Mouse (Mus musculus) lung, postnatal 0 days (tissue): ENCODE results near the gene Pkd1l3. TPM values are rescaled to one million over a fixed set of nuclear protein-coding genes. Genes with fewer than 3 reads are reported as not detected.

Experiments
- ATAC-seq: fragments of 200-750 bp; cut with Nextera tagmentation; 2 replicates; pipeline ENCODE4 v1.8.0; 2017; ENCODE audit warnings: moderate library complexity
- DNase-seq: peaks from one replicate; pipeline ENCODE4 v3.0.0-alpha.2; 2016; ENCODE audit warnings: low spot score
- H3K27ac ChIP-seq: fragments of 300-500 bp; sonication (generic); 2 replicates; pipeline ENCODE4 v1.5.1; 2014; ENCODE audit warnings: antibody characterized with exemption, mild to moderate bottlenecking, low read length, mixed read lengths
- H3K27me3 ChIP-seq: fragments of 300-500 bp; sonication (generic); replicated peaks from 2 replicates; pipeline ENCODE4 v1.6.1; 2014; ENCODE audit warnings: low read length, mixed read lengths; ENCODE audit not compliant: insufficient read depth
- H3K36me3 ChIP-seq: fragments of 300-500 bp; sonication (generic); 2 replicates; pipeline ENCODE4 v1.6.1; 2014; ENCODE audit warnings: low read length, mixed read lengths; ENCODE audit not compliant: insufficient read depth
- H3K4me1 ChIP-seq: fragments of 300-500 bp; sonication (generic); 2 replicates; pipeline ENCODE4 v1.6.1; 2014; ENCODE audit warnings: antibody characterized with exemption, low read depth, low read length, mixed read lengths; ENCODE audit not compliant: insufficient read depth
- H3K4me2 ChIP-seq: fragments of 300-500 bp; sonication (generic); replicated peaks from 2 replicates; pipeline ENCODE4 v1.6.1; 2014; ENCODE audit warnings: low read depth, mild to moderate bottlenecking, low read length, moderate library complexity, mixed read lengths
- H3K4me3 ChIP-seq: fragments of 300-500 bp; sonication (generic); 2 replicates; pipeline ENCODE4 v1.5.1; 2014; ENCODE audit warnings: low read depth, low read length
- H3K9ac ChIP-seq: fragments of 300-500 bp; sonication (generic); replicated peaks from 2 replicates; pipeline ENCODE4 v1.6.1; 2014; ENCODE audit warnings: low read depth, mild to moderate bottlenecking
- H3K9me3 ChIP-seq: fragments of 300-500 bp; sonication (generic); 2 replicates; pipeline ENCODE4 v1.6.1; 2016; ENCODE audit warnings: low read length, mixed read lengths
- CTCF ChIP-seq: IDR thresholded peaks from 2 replicates; pipeline ENCODE4 v1.5.1; 2016; ENCODE audit warnings: antibody characterized with exemption, mild to moderate bottlenecking
- EP300 ChIP-seq: IDR thresholded peaks from 2 replicates; pipeline ENCODE4 v1.6.1; 2016; ENCODE audit warnings: antibody characterized with exemption, mild to moderate bottlenecking, control low read depth
- WGBS: fragments of 180-500 bp; shearing (Covaris S2); extraction: QIAGEN DNeasy Blood & Tissue Kit; methylation state at CpG from one replicate; pipeline ENCODE4 v1.1.7; 2014; 5-methylcytosine and 5-hydroxymethylcytosine counted together
- polyA plus RNA-seq: library from polyadenylated mRNA; unstranded; fragments of >200 nt; fragmentation: Nextera tagmentation; extraction: Ambion mirVana; gene quantifications from 2 replicates; pipeline ENCODE4 v1.2.1, GENCODE M21; 2015

Pkd1l3 gene
- polyA plus RNA-seq, 1 experiment from 2014 or later, result 0.13 TPM

DNA sequence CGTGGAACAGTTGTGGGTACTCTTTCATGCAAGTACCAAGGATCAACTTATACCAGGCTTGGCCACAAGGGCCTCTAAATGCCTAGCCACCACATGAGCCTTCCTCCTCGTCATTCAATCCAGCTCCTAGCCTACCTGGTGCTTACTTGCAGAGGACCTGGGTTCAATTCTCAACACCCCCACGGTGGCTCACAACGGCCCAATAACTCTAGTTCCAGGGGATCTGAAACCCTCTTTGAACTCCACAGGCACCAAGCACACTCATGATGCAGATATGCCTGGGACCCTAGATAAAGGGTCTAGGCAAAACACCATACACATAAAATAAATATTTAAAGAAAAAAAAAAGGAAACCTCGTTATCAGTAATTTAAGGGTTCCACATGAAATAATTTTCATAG lies 77.5 kb downstream of the Pkd1l3 start:
- no peak overlapping the region for H3K27ac ChIP-seq
- TF ChIP-seq CTCF, result peak; percentile 38
- TF ChIP-seq EP300, result no peak
- ATAC-seq, result no peak
- no peaks in the 10 kb centered on the region for H3K9me3 ChIP-seq
- DNase-seq, result peak; percentile 15
- H3K4me2 ChIP-seq, result peak overlapping the region; percentile 62
- H3K27me3 ChIP-seq, result no peaks in the 10 kb centered on the region
- H3K4me1 ChIP-seq, result peaks cover 7% of the 10 kb centered on the region
- H3K36me3 ChIP-seq, result no peaks in the 10 kb centered on the region
- H3K4me3 ChIP-seq, result peak overlapping the region; percentile 98
- 33% methylated on average over 5 of the region's 5 CpGs for WGBS
- no peak overlapping the region for H3K9ac ChIP-seq

GRCm38 (mm10) chr8:109692443-109693145 lies 78.3 kb downstream of the Pkd1l3 start:
- H3K27me3 ChIP-seq, result no peaks in the 10 kb centered on the region
- DNase-seq, result peak; percentile 68
- H3K4me1 ChIP-seq, result peaks cover 7% of the 10 kb centered on the region
- H3K4me3 ChIP-seq, result peak overlapping the region; percentile 98
- 0% methylated on average over 36 of the region's 38 CpGs for WGBS
- peak overlapping the region; percentile 89 for H3K9ac ChIP-seq
- peak overlapping the region; percentile 85 for H3K27ac ChIP-seq
- TF ChIP-seq CTCF (no peak), EP300 (no peak)
- peak overlapping the region; percentile 62 for H3K4me2 ChIP-seq
- no peaks in the 10 kb centered on the region for H3K36me3 ChIP-seq
- no peaks in the 10 kb centered on the region for H3K9me3 ChIP-seq
- ATAC-seq, result peak; percentile 66

DNA sequence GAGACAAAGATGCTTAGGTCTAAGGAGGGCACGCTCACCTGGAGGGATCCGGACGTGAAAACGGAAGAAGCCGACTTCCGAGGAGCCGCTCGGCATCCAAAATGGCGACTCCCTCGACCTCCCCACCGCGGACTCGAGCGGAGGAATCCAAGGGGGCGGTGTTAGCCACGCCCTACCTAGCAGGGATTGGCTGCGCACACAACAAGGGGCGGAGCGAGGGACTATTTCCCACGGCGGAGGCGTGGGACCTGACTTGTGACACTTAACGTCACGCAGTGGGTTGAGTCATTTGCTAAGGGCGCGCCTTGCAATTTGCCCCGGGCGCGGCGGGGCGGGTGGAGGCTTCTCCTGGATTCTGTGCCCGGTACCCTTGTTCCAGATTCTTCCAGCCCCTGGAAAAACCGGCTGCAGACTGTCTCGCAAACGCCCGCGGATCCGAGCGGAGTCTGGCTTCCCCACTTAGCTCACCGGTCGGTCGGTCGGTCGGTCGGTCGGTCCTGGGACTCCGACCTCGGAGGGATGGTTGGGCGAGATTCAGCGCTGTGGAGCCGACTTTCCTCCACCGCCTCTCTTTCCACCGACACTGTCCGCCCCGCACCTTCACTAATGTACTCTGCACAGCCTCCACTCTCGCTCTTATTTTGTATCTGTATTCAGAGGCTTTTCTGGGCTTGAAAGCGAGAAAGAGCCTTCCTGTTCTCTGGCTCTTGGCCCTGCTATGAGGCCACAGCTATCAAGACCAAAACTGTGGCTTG lies 79.0 kb downstream of the Pkd1l3 start, which contains the start of gene Ist1:
Ist1 (minus strand) TSS at position 115 of the 755 bp plus-strand sequence.
- TF ChIP-seq CTCF, result no peak; the same call in 1 of the 2 replicates
- peak; percentile 74 for TF ChIP-seq EP300
- peak within 1 kb of the TSS; percentile 89 for H3K9ac ChIP-seq
- no peaks in the 10 kb centered on the region for H3K27me3 ChIP-seq
- H3K9me3 ChIP-seq, result no peaks in the 10 kb centered on the region
- ATAC-seq, result peak; percentile 99
- H3K36me3 ChIP-seq, result no peaks in the 10 kb centered on the region
- DNase-seq, result peak; percentile 97
- WGBS, result 2% methylated on average over 56 of the region's 57 CpGs
- H3K4me3 ChIP-seq, result peak within 1 kb of the TSS; percentile 98
- H3K27ac ChIP-seq, result peak within 1 kb of the TSS; percentile 85
- peak within 1 kb of the TSS; percentile 62 for H3K4me2 ChIP-seq
- H3K4me1 ChIP-seq, result peaks cover 7% of the 10 kb centered on the region

DNA sequence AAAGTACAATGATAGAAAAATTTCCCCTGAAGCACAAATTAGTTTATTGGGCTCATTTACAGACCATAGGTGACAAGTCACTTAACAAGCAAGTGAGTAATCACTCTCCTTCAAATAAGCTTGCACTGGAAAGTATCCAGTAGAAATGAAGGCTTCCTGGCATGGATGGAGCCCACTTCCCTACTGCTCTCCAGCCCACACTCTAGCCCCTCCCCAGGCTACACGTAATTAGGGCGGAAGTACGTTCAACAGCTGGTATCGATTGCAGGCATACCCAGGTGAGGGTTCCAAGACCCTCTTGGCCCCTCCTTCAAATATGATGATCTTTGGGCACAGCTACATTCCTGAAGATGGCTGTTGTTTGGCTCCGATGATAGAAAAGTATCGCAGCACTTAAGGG lies 79.8 kb downstream of the Pkd1l3 start:
- TF ChIP-seq CTCF (no peak), EP300 (no peak)
- no peaks in the 10 kb centered on the region for H3K9me3 ChIP-seq
- H3K27ac ChIP-seq, result no peak overlapping the region
- H3K4me2 ChIP-seq, result no peak overlapping the region
- H3K27me3 ChIP-seq, result no peaks in the 10 kb centered on the region
- H3K36me3 ChIP-seq, result no peaks in the 10 kb centered on the region
- peaks cover 7% of the 10 kb centered on the region for H3K4me1 ChIP-seq
- 48% methylated on average over 6 of the region's 6 CpGs for WGBS
- 0 out of 2 replicates have a peak overlapping the region, but pooled peaks have one; percentile 98 for H3K4me3 ChIP-seq
- ATAC-seq, result no peak
- DNase-seq, result no peak
- H3K9ac ChIP-seq, result no peak overlapping the region

- H3K27ac ChIP-seq, result no peak overlapping the region
- no peak overlapping the region for H3K4me2 ChIP-seq
- peaks cover 7% of the 10 kb centered on the region for H3K27me3 ChIP-seq
- H3K9me3 ChIP-seq, result no peaks in the 10 kb centered on the region
- no peak overlapping the region for H3K4me3 ChIP-seq
- no peaks in the 10 kb centered on the region; the same call in 1 of the 2 replicates for H3K4me1 ChIP-seq
- H3K9ac ChIP-seq, result no peak overlapping the region
- 75% methylated on average over 1 of the region's 1 CpGs for WGBS
- ATAC-seq (no peak), DNase-seq (no peak)
- H3K36me3 ChIP-seq, result no peaks in the 10 kb centered on the region
- no peak for TF ChIP-seq CTCF
- no peak for TF ChIP-seq EP300
These were observed 83.4 kb downstream of the Pkd1l3 start for GRCm38 (mm10) chr8:109697754-109698153.

- 72% methylated on average over 3 of the region's 3 CpGs for WGBS
- H3K27ac ChIP-seq, result no peak overlapping the region
These were observed 84.2 kb downstream of the Pkd1l3 start for GRCm38 (mm10) chr8:109698477-109698876.

More at GRCm38 (mm10) chr8:109698477-109698876, 84.2 kb downstream of the Pkd1l3 start:
- Histone ChIP-seq H3K4me1 (no peaks in the 10 kb centered on the region; the same call in 1 of the 2 replicates), H3K9ac (no peak overlapping the region), H3K36me3 (no peaks in the 10 kb centered on the region), H3K27me3 (peaks cover 10% of the 10 kb centered on the region), H3K9me3 (no peaks in the 10 kb centered on the region), H3K4me3 (no peak overlapping the region), H3K4me2 (no peak overlapping the region)
- ATAC-seq, result no peak
- DNase-seq, result no peak
- TF ChIP-seq CTCF (no peak), EP300 (no peak)
